7 mouse cellular contexts compared by ENCODE assay signal in genomic region chr1:182124506-182124905, GRCm38 (mm10). TPM values are rescaled to one million over a fixed set of nuclear protein-coding genes. Genes with fewer than 3 reads are reported as not detected.
DNase-seq lines count a peak whose midpoint lies in the region; ATAC-seq lines count a peak whose summit lies in the region.

TSS of gene Srp9 (plus strand) at chr1:182124737.

- H3K27ac ChIP-seq in embryonic facial prominence, embryonic 10.5 days (replicated peaks), result peak within 1 kb of the TSS; percentile 89
- H3K27ac ChIP-seq in limb, embryonic 10.5 days, result peak within 1 kb of the TSS; percentile 90
- peak within 1 kb of the TSS; percentile 83 for H3K27ac ChIP-seq in midbrain, embryonic 13.5 days

- H3K9me3 ChIP-seq in embryonic facial prominence, embryonic 10.5 days, result no peaks in the 10 kb centered on the region
- no peaks in the 10 kb centered on the region for H3K9me3 ChIP-seq in limb, embryonic 10.5 days (replicated peaks)
- no peaks in the 10 kb centered on the region for H3K9me3 ChIP-seq in midbrain, embryonic 13.5 days

- peak within 1 kb of the TSS; percentile 86 for H3K9ac ChIP-seq in midbrain, embryonic 13.5 days (replicated peaks)

- no peaks in the 10 kb centered on the region for H3K27me3 ChIP-seq in embryonic facial prominence, embryonic 10.5 days (replicated peaks; ENCODE audit: low read depth, poor library complexity, severe bottlenecking)
- no peaks in the 10 kb centered on the region for H3K27me3 ChIP-seq in limb, embryonic 10.5 days (ENCODE audit: low read depth, poor library complexity, severe bottlenecking)
- H3K27me3 ChIP-seq in midbrain, embryonic 13.5 days, result no peaks in the 10 kb centered on the region

- H3K36me3 ChIP-seq in embryonic facial prominence, embryonic 10.5 days (replicated peaks), result peaks cover 31% of the 10 kb centered on the region
- peaks cover 33% of the 10 kb centered on the region for H3K36me3 ChIP-seq in limb, embryonic 10.5 days
- H3K36me3 ChIP-seq in midbrain, embryonic 13.5 days, result peaks cover 14% of the 10 kb centered on the region

- peak within 1 kb of the TSS; percentile 94 for H3K4me3 ChIP-seq in embryonic facial prominence, embryonic 10.5 days
- H3K4me3 ChIP-seq in limb, embryonic 10.5 days, result peak within 1 kb of the TSS; percentile 89
- H3K4me3 ChIP-seq in midbrain, embryonic 13.5 days (replicated peaks), result peak within 1 kb of the TSS; percentile 91

- peak within 1 kb of the TSS; percentile 67 for H3K4me2 ChIP-seq in midbrain, embryonic 13.5 days (replicated peaks)

- peak; percentile 99 for DNase-seq in adrenal gland, postnatal 10 days
- DNase-seq in embryonic facial prominence, embryonic 10.5 days (ENCODE audit: low spot score), result peak; percentile 98
- DNase-seq in kidney, adult 11 months, result peak; percentile 95
- DNase-seq in limb, embryonic 10.5 days (ENCODE audit: low spot score), result peak; percentile 98
- DNase-seq in spleen, adult 12 weeks (ENCODE audit: low spot score), result peak; percentile 97

- H3K4me1 ChIP-seq in embryonic facial prominence, embryonic 10.5 days, result peaks cover 21% of the 10 kb centered on the region
- peaks cover 18% of the 10 kb centered on the region for H3K4me1 ChIP-seq in limb, embryonic 10.5 days
- peaks cover 28% of the 10 kb centered on the region for H3K4me1 ChIP-seq in midbrain, embryonic 13.5 days (replicated peaks)

- peak; percentile 93 for ATAC-seq in granulocyte monocyte progenitor cell, adult 5-6 weeks (replicated peaks; ENCODE audit: poor library complexity, severe bottlenecking)
- ATAC-seq in midbrain, embryonic 13.5 days, result peak; percentile 98

- under 1% methylated on average over 37 of the region's 37 CpGs for WGBS in embryonic facial prominence, embryonic 10.5 days
- under 1% methylated on average over 37 of the region's 37 CpGs for WGBS in limb, embryonic 10.5 days
- under 1% methylated on average over 37 of the region's 37 CpGs for WGBS in midbrain, embryonic 13.5 days

RNA-seq across cellular contexts. Expression of gene Srp9, which starts in this region (rescaled TPM):
- 10 to 100 TPM; 51.9 to 57.0 TPM for total RNA-seq in adrenal gland, postnatal 10 days (2021)
- polyA plus RNA-seq in embryonic facial prominence, embryonic 10.5 days (2016; fragmentation: Nextera tagmentation; extraction: Ambion mirVana), result 159 and 166 TPM in 2 replicates
- 147 and 167 TPM in 2 replicates for total RNA-seq in granulocyte monocyte progenitor cell, adult 5-6 weeks (2014; fragmentation: Nextera tagmentation)
- 168 and 203 TPM in 2 replicates for total RNA-seq in granulocyte monocyte progenitor cell, adult 5-6 weeks (2017)
- polyA plus RNA-seq in limb, embryonic 10.5 days (2016; fragmentation: Nextera tagmentation; extraction: Ambion mirVana), result 168 TPM in 2 replicates
- polyA plus RNA-seq in midbrain, embryonic 13.5 days (2015; fragmentation: Nextera tagmentation; extraction: Ambion mirVana), result 135 and 142 TPM in 2 replicates

Comparison
In these comparisons a context has a peak if more than half of its experiments do, and no peak if none do; other contexts are left out.
1. Peak in every context shown above with its lines: DNase-seq, ATAC-seq, H3K4me3 ChIP-seq and H3K27ac ChIP-seq.